Mouse (Mus musculus) limb, embryonic 12.5 days (tissue): ENCODE measurements around the gene Tamm41. TPM values are rescaled to one million over a fixed set of nuclear protein-coding genes. Genes with fewer than 3 reads are reported as not detected.

Experiments used
- ATAC-seq: fragments of 200-750 bp; cut with Nextera tagmentation; 2 replicates; pipeline ENCODE4 v1.8.0; 2017; ENCODE audit warnings: low read depth, moderate TSS enrichment; ENCODE audit not compliant: insufficient number of reproducible peaks, insufficient read depth, low FRiP score, low TSS enrichment
- H3K27ac ChIP-seq: fragments of 300-500 bp; sonication (generic); 2 replicates; pipeline ENCODE4 v1.5.1; 2016; ENCODE audit warnings: mild to moderate bottlenecking, moderate library complexity
- H3K27me3 ChIP-seq: fragments of 300-500 bp; sonication (generic); 2 replicates; pipeline ENCODE4 v1.6.1; 2016; ENCODE audit warnings: mild to moderate bottlenecking, moderate library complexity
- H3K36me3 ChIP-seq: fragments of 300-500 bp; sonication (generic); 2 replicates; pipeline ENCODE4 v1.6.1; 2016; ENCODE audit warnings: mild to moderate bottlenecking, moderate library complexity
- H3K4me1 ChIP-seq: fragments of 300-500 bp; sonication (generic); replicated peaks from 2 replicates; pipeline ENCODE4 v1.6.1; 2016
- H3K4me2 ChIP-seq: fragments of 300-500 bp; sonication (generic); 2 replicates; pipeline ENCODE4 v1.6.1; 2016; ENCODE audit warnings: mild to moderate bottlenecking, moderate library complexity
- H3K4me3 ChIP-seq: fragments of 300-500 bp; sonication (generic); replicated peaks from 2 replicates; pipeline ENCODE4 v1.5.1; 2016; ENCODE audit warnings: mild to moderate bottlenecking
- H3K9ac ChIP-seq: fragments of 300-500 bp; sonication (generic); replicated peaks from 2 replicates; pipeline ENCODE4 v1.6.1; 2016; ENCODE audit warnings: mild to moderate bottlenecking, moderate library complexity
- H3K9me3 ChIP-seq: fragments of 300-500 bp; sonication (generic); 2 replicates; pipeline ENCODE4 v1.6.1; 2016; ENCODE audit warnings: mild to moderate bottlenecking, moderate library complexity
- WGBS: fragments of 180-500 bp; shearing (Covaris S2); methylation state at CpG from one replicate; pipeline ENCODE4 v1.1.7; 2016; 5-methylcytosine and 5-hydroxymethylcytosine counted together
- polyA plus RNA-seq: library from polyadenylated mRNA; unstranded; fragments of >200 nt; fragmentation: Nextera tagmentation; extraction: Ambion mirVana; gene quantifications from 2 replicates; pipeline ENCODE4 v1.2.1, GENCODE M21; 2016

Tamm41 gene
- polyA plus RNA-seq, 1 experiment from 2014 or later: 83.3 TPM

DNA sequence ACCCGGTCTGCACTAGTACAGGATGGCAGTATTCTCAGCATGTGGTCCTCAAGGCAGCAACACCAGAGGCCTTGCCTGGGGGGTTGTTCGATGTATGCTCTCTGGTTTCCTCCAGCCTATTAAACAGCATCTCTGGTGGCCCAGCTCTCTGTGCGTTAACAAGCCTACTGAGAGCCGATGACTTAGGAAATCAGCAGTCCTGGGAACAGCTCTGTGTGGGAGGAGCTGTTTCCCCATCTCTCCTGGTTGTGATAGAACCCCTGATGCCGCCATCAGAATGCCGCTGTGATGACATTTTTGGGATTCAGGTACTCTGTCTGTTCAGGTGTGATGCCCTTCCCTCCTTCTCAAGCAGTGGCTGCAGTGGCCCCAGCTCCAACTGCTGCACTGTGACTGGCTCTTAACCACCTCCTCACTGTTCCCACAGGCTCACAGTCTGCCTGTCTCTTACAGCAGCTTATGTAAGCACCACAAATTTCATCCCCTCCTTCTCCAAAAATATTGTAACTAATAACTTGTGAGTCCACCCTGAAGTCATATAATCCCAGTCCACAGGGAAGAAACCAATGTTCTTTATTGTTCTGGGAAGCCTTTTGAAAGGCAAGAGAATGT lies 14.0 kb upstream of the Tamm41 start:
- H3K4me1 ChIP-seq: peaks cover 11% of the 10 kb centered on the region
- H3K9ac ChIP-seq: no peak overlapping the region
- no peaks in the 10 kb centered on the region for H3K9me3 ChIP-seq
- no peak overlapping the region for H3K4me3 ChIP-seq
- WGBS: 44% methylated on average over 6 of the region's 6 CpGs
- no peak overlapping the region for H3K27ac ChIP-seq
- H3K27me3 ChIP-seq: no peaks in the 10 kb centered on the region; the same call in 1 of the 2 replicates
- ATAC-seq: no peak
- H3K4me2 ChIP-seq: no peak overlapping the region
- no peaks in the 10 kb centered on the region for H3K36me3 ChIP-seq

GRCm38 (mm10) chr6:115049015-115049414 lies 11.3 kb upstream of the Tamm41 start:
- H3K9ac ChIP-seq: no peak overlapping the region
- no peaks in the 10 kb centered on the region; the same call in 1 of the 2 replicates for H3K27me3 ChIP-seq
- H3K4me3 ChIP-seq: no peak overlapping the region
- H3K36me3 ChIP-seq: no peaks in the 10 kb centered on the region
- no peak overlapping the region for H3K27ac ChIP-seq
- H3K9me3 ChIP-seq: no peaks in the 10 kb centered on the region
- WGBS: 17% methylated on average over 4 of the region's 4 CpGs
- peaks cover 7% of the 10 kb centered on the region; the same call in 1 of the 2 replicates for H3K4me1 ChIP-seq
- no peak overlapping the region for H3K4me2 ChIP-seq
- no peak for ATAC-seq

- Histone ChIP-seq H3K27me3 (no peaks in the 10 kb centered on the region; the same call in 1 of the 2 replicates), H3K36me3 (no peaks in the 10 kb centered on the region), H3K4me3 (no peak overlapping the region), H3K4me1 (peaks cover 7% of the 10 kb centered on the region; the same call in 1 of the 2 replicates), H3K4me2 (no peak overlapping the region), H3K27ac (no peak overlapping the region), H3K9me3 (no peaks in the 10 kb centered on the region), H3K9ac (no peak overlapping the region)
- WGBS: 94% methylated on average over 1 of the region's 2 CpGs
- no peak for ATAC-seq
These were observed 10.1 kb upstream of the Tamm41 start for GRCm38 (mm10) chr6:115047816-115048215.

GRCm38 (mm10) chr6:115046064-115046463 lies 8.4 kb upstream of the Tamm41 start:
- no peaks in the 10 kb centered on the region for H3K36me3 ChIP-seq
- H3K4me3 ChIP-seq: no peak overlapping the region
- no peak overlapping the region for H3K4me2 ChIP-seq
- H3K27ac ChIP-seq: no peak overlapping the region
- no peaks in the 10 kb centered on the region for H3K9me3 ChIP-seq
- H3K4me1 ChIP-seq: peaks cover 4% of the 10 kb centered on the region
- ATAC-seq: no peak
- no peaks in the 10 kb centered on the region; the same call in 1 of the 2 replicates for H3K27me3 ChIP-seq
- 62% methylated on average over 1 of the region's 1 CpGs for WGBS
- H3K9ac ChIP-seq: no peak overlapping the region

DNA sequence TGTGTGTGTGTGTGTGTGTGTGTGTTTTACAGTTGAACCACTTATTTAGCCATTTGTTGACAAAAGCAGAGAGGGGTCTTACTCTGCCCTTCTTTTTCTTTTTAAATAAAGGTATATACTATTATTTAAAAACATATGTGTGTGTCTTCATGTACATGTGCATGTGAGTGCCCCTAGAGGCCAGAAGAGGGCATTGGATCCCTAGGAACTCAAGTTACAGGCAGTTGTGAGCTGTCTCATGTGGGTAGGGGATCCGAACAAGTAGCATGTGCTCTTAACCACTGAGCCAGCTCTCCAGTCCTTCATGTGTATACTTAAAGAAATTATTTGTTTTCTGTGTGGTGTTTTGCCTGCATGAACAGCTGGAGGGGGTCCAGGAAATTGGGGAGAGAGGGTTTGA lies 7.0 kb upstream of the Tamm41 start:
- Histone ChIP-seq H3K27me3 (no peaks in the 10 kb centered on the region; the same call in 1 of the 2 replicates), H3K4me1 (peaks cover 4% of the 10 kb centered on the region; the same call in 1 of the 2 replicates), H3K9ac (no peak overlapping the region), H3K36me3 (no peaks in the 10 kb centered on the region), H3K9me3 (no peaks in the 10 kb centered on the region), H3K27ac (no peak overlapping the region), H3K4me3 (no peak overlapping the region), H3K4me2 (no peak overlapping the region)
- ATAC-seq: no peak
- WGBS: 54% methylated on average over 1 of the region's 1 CpGs

DNA sequence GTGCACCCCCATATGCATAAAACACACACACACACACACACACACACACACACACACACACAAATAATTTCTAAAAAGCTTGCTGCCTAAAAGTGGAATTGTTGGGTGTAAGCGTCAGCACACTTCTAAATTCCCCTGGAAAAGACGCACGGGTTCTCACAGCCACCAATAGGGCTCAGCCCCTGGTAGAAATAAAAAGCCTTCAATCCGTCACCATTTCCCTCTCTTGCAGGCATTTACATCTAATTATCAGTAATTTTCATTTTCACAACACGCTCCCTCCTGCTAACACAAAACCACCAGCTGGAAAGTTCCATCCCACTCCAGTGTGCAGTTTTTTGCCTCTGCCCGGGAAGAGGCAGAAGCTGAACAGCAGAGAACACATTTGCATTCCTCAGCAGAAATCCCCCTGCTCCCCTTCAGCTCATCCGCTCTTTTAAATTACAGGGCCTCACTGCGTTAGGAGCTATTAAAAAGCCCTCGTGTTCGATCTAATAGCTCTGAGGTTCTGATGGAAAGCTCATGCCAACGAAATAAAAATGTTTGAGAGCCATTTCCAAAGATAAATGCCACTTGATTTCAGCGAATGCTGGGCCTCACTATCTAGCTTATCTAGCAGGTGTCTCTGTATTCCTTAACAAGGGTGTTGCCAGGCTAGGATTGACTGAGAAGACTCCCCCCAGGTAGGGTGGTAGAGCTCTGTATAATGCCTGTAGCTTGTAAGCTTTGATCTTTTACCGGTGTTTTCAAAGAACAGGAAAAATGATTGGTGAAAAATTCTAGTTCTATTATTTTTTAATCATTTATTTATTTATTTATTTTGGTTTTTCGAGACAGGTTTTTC lies 6.2 kb upstream of the Tamm41 start:
- WGBS: 72% methylated on average over 14 of the region's 14 CpGs
- no peak overlapping the region for H3K27ac ChIP-seq
- H3K27me3 ChIP-seq: no peaks in the 10 kb centered on the region; the same call in 1 of the 2 replicates
- no peaks in the 10 kb centered on the region for H3K9me3 ChIP-seq
- no peaks in the 10 kb centered on the region for H3K36me3 ChIP-seq
- no peak overlapping the region for H3K9ac ChIP-seq
- H3K4me2 ChIP-seq: no peak overlapping the region
- no peak for ATAC-seq
- H3K4me1 ChIP-seq: peaks cover 4% of the 10 kb centered on the region; the same call in 1 of the 2 replicates
- no peak overlapping the region for H3K4me3 ChIP-seq

- no peak overlapping the region for H3K4me3 ChIP-seq
- H3K9me3 ChIP-seq: no peaks in the 10 kb centered on the region
- H3K27ac ChIP-seq: no peak overlapping the region
- no peak overlapping the region for H3K4me2 ChIP-seq
- H3K9ac ChIP-seq: no peak overlapping the region; the same call in 1 of the 2 replicates
- no peaks in the 10 kb centered on the region for H3K36me3 ChIP-seq
- H3K27me3 ChIP-seq: no peaks in the 10 kb centered on the region
- H3K4me1 ChIP-seq: peaks cover 4% of the 10 kb centered on the region; the same call in 1 of the 2 replicates
- WGBS: 47% methylated on average over 10 of the region's 10 CpGs
- ATAC-seq: no peak
These were observed 4.9 kb upstream of the Tamm41 start for GRCm38 (mm10) chr6:115042609-115043008.

GRCm38 (mm10) chr6:115033441-115033840 lies 4.2 kb downstream of the Tamm41 start:
- Histone ChIP-seq H3K9ac (no peak overlapping the region), H3K4me1 (peaks cover 10% of the 10 kb centered on the region), H3K36me3 (peaks cover 52% of the 10 kb centered on the region), H3K4me3 (no peak overlapping the region), H3K27ac (no peak overlapping the region), H3K4me2 (no peak overlapping the region), H3K9me3 (no peaks in the 10 kb centered on the region), H3K27me3 (no peaks in the 10 kb centered on the region)
- ATAC-seq: no peak
- 93% methylated on average over 5 of the region's 5 CpGs for WGBS

DNA sequence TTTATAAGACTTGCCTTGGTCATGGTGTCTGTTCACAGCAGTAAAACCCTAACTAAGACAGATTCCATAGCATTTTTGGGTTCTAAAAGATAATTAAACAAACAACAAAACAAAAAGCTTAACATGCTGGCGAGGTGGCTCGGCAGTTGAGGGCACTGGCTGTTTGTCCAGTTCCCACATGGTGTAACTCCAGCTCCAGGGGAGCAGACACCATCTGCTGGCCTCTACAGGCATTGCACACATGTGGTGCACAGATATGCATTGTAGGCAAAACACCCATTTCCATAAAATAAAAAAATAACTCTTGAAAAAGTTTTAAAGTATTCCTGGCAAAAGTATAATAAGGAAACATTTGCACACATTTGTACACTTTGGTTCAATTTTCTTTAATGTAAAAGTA lies 7.6 kb downstream of the Tamm41 start:
- H3K36me3 ChIP-seq: peaks cover 79% of the 10 kb centered on the region
- WGBS: 79% methylated on average over 2 of the region's 2 CpGs

GRCm38 (mm10) chr6:115029248-115029647 lies 8.4 kb downstream of the Tamm41 start:
- peaks cover 84% of the 10 kb centered on the region for H3K36me3 ChIP-seq
- WGBS: 94% methylated on average over 2 of the region's 2 CpGs
- no peaks in the 10 kb centered on the region for H3K27me3 ChIP-seq
- H3K27ac ChIP-seq: no peak overlapping the region
- no peaks in the 10 kb centered on the region for H3K4me1 ChIP-seq
- H3K4me2 ChIP-seq: no peak overlapping the region
- ATAC-seq: no peak
- H3K4me3 ChIP-seq: no peak overlapping the region
- H3K9me3 ChIP-seq: no peaks in the 10 kb centered on the region
- no peak overlapping the region for H3K9ac ChIP-seq

More for the DNA sequence above, 7.6 kb downstream of the Tamm41 start:
- Histone ChIP-seq H3K9me3 (no peaks in the 10 kb centered on the region), H3K4me3 (no peak overlapping the region), H3K4me2 (no peak overlapping the region), H3K9ac (no peak overlapping the region), H3K4me1 (no peaks in the 10 kb centered on the region), H3K27ac (no peak overlapping the region), H3K27me3 (no peaks in the 10 kb centered on the region)
- ATAC-seq: no peak

- Histone ChIP-seq H3K9me3 (no peaks in the 10 kb centered on the region), H3K27ac (no peak overlapping the region), H3K4me1 (no peaks in the 10 kb centered on the region), H3K4me2 (no peak overlapping the region), H3K27me3 (no peaks in the 10 kb centered on the region), H3K4me3 (no peak overlapping the region), H3K36me3 (peaks cover 84% of the 10 kb centered on the region), H3K9ac (no peak overlapping the region)
- WGBS: 91% methylated on average over 14 of the region's 14 CpGs
- no peak for ATAC-seq
These were observed 10.1 kb downstream of the Tamm41 start for GRCm38 (mm10) chr6:115027485-115027992.
